Mouse (Mus musculus) forebrain, postnatal 0 days (tissue): ENCODE data around the gene Arhgef18. TPM values are rescaled to one million over a fixed set of nuclear protein-coding genes. Genes with fewer than 3 reads are reported as not detected.

Experiments used
- ATAC-seq: fragments of 200-750 bp; cut with Nextera tagmentation; 2 replicates; pipeline ENCODE4 v1.8.0; 2017; ENCODE audit warnings: mild to moderate bottlenecking, moderate library complexity
- DNase-seq: peaks from one replicate; pipeline ENCODE4 v3.0.0-alpha.2; 2015
- H3K27ac ChIP-seq: fragments of 300-500 bp; sonication (generic); 2 replicates; pipeline ENCODE4 v1.5.1; 2014; ENCODE audit warnings: low read depth, mild to moderate bottlenecking, antibody characterized with exemption, low read length, moderate library complexity, mixed read lengths
- H3K27me3 ChIP-seq: fragments of 300-500 bp; sonication (generic); 2 replicates; pipeline ENCODE4 v1.6.1; 2014; ENCODE audit warnings: mild to moderate bottlenecking, low read length, mixed read lengths; ENCODE audit not compliant: insufficient read depth
- H3K36me3 ChIP-seq: fragments of 300-500 bp; sonication (generic); 2 replicates; pipeline ENCODE4 v1.6.1; 2014; ENCODE audit warnings: mild to moderate bottlenecking, moderate library complexity; ENCODE audit not compliant: insufficient read depth
- H3K4me1 ChIP-seq: fragments of 300-500 bp; sonication (generic); 2 replicates; pipeline ENCODE4 v1.6.1; 2014; ENCODE audit warnings: antibody characterized with exemption; ENCODE audit not compliant: insufficient read depth
- H3K4me2 ChIP-seq: fragments of 300-500 bp; sonication (generic); 2 replicates; pipeline ENCODE4 v1.6.1; 2014; ENCODE audit warnings: low read depth, mild to moderate bottlenecking, moderate library complexity
- H3K4me3 ChIP-seq: fragments of 300-500 bp; sonication (generic); 2 replicates; pipeline ENCODE4 v1.5.1; 2014; ENCODE audit warnings: low read depth, low read length, mixed read lengths
- H3K9ac ChIP-seq: fragments of 300-500 bp; sonication (generic); 2 replicates; pipeline ENCODE4 v1.6.1; 2014; ENCODE audit warnings: mild to moderate bottlenecking
- H3K9me3 ChIP-seq: fragments of 300-500 bp; sonication (generic); 2 replicates; pipeline ENCODE4 v1.6.1; 2016; ENCODE audit warnings: low read length
- CTCF ChIP-seq: sonication (generic); IDR thresholded peaks from 2 replicates; pipeline ENCODE4 v1.5.1; 2016; ENCODE audit warnings: antibody characterized with exemption, control low read depth, low read depth
- WGBS: fragments of 180-500 bp; shearing (Covaris S2); extraction: QIAGEN DNeasy Blood & Tissue Kit; methylation state at CpG from one replicate; pipeline ENCODE4 v1.1.7; 2014; 5-methylcytosine and 5-hydroxymethylcytosine counted together
- polyA plus RNA-seq: library from polyadenylated mRNA; unstranded; fragments of >200 nt; fragmentation: Nextera tagmentation; extraction: Ambion mirVana; gene quantifications from 2 replicates; pipeline ENCODE4 v1.2.1, GENCODE M21; 2015
- total RNA-seq: library from RNA; depleted of rRNA; stranded (reverse); fragments of >200 nt; gene quantifications from 2 replicates; pipeline ENCODE4 v1.2.3, GENCODE M21; 2014

Arhgef18 gene
- total and polyA plus RNA-seq, 2 experiments from 2014 or later = 6.8 to 41.6 TPM

DNA sequence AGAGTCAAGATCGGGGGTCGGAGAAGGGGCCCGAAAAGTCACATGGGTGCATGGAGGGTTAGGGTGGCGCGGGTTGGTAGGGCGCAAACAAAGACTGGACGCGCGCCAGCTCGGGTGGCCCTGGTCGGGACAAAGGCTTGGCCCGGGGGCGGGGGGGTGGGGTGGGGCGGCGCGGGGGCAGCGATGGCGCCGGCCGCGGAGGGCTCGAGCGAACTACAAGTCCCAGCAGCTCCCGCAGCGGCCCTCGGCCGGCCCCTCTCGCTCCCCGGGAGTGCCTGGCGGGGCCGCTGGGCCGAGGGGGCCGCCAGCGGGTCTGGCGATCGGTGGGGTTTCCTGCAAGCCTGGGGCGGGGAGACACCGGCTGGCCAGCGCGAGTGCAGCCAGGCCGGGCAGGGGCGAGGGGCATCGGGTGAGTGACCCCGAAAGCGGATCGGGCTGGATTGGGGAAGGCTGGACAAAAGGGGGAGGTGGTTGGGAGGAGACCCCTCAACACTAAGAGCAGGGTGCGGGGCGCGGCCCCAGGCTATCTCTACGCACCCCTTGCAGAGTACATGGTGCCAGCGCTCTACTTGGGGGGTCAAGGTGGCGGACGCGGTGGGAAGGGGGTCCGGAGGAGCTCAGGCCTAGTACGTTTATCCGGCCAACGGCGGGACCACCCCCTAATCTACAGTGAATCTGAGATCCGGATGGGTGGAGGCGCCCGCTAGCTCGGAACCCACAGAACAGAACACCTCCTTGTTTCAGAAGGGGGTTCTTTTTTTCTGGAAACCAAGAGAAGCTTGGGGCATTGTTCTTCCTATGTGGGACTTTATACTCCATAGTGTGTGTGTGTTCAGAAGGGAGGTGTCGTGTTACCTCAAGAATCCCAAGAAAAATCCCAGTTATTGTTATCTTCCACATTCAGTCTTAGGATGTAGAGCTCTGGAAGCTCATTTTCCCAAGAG lies 100.4 kb downstream of the Arhgef18 start, which contains the start of gene Zfp358:
Zfp358 (plus strand) TSS at position 238 of the 944 bp plus-strand sequence.
- Histone ChIP-seq H3K4me2 (peak within 1 kb of the TSS; percentile 55), H3K9me3 (no peaks in the 10 kb centered on the region), H3K27ac (peak within 1 kb of the TSS; percentile 98), H3K4me1 (0 out of 2 replicates have a peak, but pooled peaks cover 4% of the 10 kb centered on the region), H3K4me3 (peak within 1 kb of the TSS; percentile 93), H3K27me3 (no peaks in the 10 kb centered on the region), H3K9ac (peak within 1 kb of the TSS; percentile 98), H3K36me3 (peaks cover 23% of the 10 kb centered on the region)
- peak; percentile 87 for DNase-seq
- 2% methylated on average over 61 of the region's 64 CpGs for WGBS
- TF ChIP-seq CTCF = no peak
- ATAC-seq = peak; percentile 94

- DNase-seq (no peak), ATAC-seq (peak; percentile 2; the same call in 1 of the 2 replicates)
Measured at GRCm38 (mm10) chr8:3493845-3494208, 101.0 kb downstream of the Arhgef18 start.

DNA sequence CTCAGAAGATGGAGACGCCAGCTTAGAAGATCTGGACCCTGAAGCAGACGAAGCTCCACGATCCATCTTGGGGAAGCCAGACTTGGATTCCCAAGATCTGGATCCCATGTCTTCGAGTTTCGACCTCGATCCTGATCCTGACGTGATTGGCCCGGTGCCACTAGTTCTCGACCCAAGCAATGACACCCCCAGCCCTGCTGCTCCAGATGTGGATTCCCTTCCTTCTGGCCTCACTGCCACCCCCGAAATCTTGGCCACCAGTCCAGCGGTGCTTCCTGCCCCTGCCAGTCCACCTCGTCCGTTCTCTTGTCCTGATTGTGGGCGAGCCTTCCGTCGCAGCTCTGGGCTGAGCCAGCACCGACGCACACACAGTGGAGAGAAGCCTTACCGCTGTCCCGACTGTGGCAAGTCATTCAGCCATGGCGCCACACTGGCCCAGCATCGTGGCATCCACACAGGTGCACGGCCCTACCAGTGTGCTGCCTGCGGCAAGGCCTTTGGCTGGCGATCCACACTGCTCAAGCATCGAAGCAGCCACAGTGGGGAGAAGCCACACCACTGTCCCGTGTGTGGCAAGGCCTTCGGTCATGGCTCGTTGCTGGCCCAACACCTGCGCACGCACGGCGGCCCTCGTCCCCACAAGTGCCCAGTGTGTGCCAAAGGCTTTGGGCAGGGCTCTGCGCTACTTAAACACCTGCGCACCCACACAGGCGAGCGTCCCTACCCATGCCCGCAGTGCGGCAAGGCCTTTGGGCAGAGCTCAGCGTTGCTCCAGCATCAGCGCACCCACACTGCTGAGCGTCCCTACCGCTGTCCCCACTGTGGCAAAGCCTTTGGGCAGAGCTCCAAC lies 103.0 kb downstream of the Arhgef18 start:
- TF ChIP-seq CTCF = no peak
- Histone ChIP-seq H3K9ac (no peak overlapping the region), H3K4me2 (no peak overlapping the region), H3K27ac (no peak overlapping the region), H3K9me3 (no peaks in the 10 kb centered on the region), H3K36me3 (peaks cover 23% of the 10 kb centered on the region), H3K27me3 (no peaks in the 10 kb centered on the region), H3K4me1 (peaks cover 5% of the 10 kb centered on the region; the same call in 1 of the 2 replicates), H3K4me3 (no peak overlapping the region)
- 97% methylated on average over 44 of the region's 44 CpGs for WGBS
- ATAC-seq = no peak
- no peak for DNase-seq

More at GRCm38 (mm10) chr8:3493845-3494208, 101.0 kb downstream of the Arhgef18 start:
- peak overlapping the region; percentile 98 for H3K27ac ChIP-seq
- H3K36me3 ChIP-seq = peaks cover 23% of the 10 kb centered on the region
- WGBS = 28% methylated on average over 6 of the region's 6 CpGs
- H3K9me3 ChIP-seq = no peaks in the 10 kb centered on the region
- H3K4me3 ChIP-seq = peak overlapping the region; percentile 93
- peak overlapping the region; percentile 98 for H3K9ac ChIP-seq
- peak overlapping the region; percentile 55 for H3K4me2 ChIP-seq
- no peaks in the 10 kb centered on the region for H3K27me3 ChIP-seq
- 0 out of 2 replicates have a peak, but pooled peaks cover 4% of the 10 kb centered on the region for H3K4me1 ChIP-seq
- no peak for TF ChIP-seq CTCF

GRCm38 (mm10) chr8:3496428-3496748 lies 103.6 kb downstream of the Arhgef18 start:
- Histone ChIP-seq H3K27me3 (no peaks in the 10 kb centered on the region), H3K9me3 (no peaks in the 10 kb centered on the region), H3K9ac (no peak overlapping the region), H3K4me2 (no peak overlapping the region), H3K4me3 (no peak overlapping the region), H3K4me1 (peaks cover 11% of the 10 kb centered on the region), H3K27ac (no peak overlapping the region), H3K36me3 (peaks cover 23% of the 10 kb centered on the region)
- WGBS = 90% methylated on average over 15 of the region's 15 CpGs
- no peak for TF ChIP-seq CTCF
- ATAC-seq = no peak
- DNase-seq = no peak

GRCm38 (mm10) chr8:3498583-3498982 lies 105.8 kb downstream of the Arhgef18 start:
- H3K36me3 ChIP-seq = peaks cover 23% of the 10 kb centered on the region
- DNase-seq (no peak), ATAC-seq (no peak)
- no peaks in the 10 kb centered on the region for H3K9me3 ChIP-seq
- H3K4me3 ChIP-seq = no peak overlapping the region
- TF ChIP-seq CTCF = no peak
- no peak overlapping the region for H3K9ac ChIP-seq
- peaks cover 8% of the 10 kb centered on the region for H3K4me1 ChIP-seq
- no peak overlapping the region for H3K27ac ChIP-seq
- H3K4me2 ChIP-seq = no peak overlapping the region
- 86% methylated on average over 3 of the region's 3 CpGs for WGBS
- H3K27me3 ChIP-seq = no peaks in the 10 kb centered on the region

DNA sequence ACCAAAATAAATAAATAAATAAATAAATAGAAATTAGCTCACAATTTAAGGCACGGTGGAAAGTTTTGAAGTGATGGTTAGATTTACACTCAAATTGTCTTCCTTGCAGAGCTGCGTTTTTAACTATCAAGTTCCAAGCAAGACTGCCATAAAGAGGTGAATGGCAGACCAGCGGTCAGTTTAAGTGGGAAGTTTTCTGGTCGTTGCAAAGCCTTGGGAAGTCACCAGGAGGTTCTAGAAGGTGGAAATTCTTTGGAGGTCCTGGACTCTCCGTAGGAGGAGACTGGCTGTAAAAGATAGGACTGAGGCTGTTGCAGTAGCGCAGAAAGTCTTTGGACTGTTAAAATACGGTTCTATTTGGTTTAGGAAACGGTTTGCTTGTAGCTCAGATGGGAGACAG lies 106.9 kb downstream of the Arhgef18 start:
- Histone ChIP-seq H3K4me3 (peak overlapping the region; percentile 97), H3K4me2 (peak overlapping the region; percentile 82), H3K27ac (peak overlapping the region; percentile 89), H3K36me3 (peaks cover 27% of the 10 kb centered on the region), H3K27me3 (no peaks in the 10 kb centered on the region), H3K9ac (peak overlapping the region; percentile 66), H3K9me3 (no peaks in the 10 kb centered on the region), H3K4me1 (peaks cover 8% of the 10 kb centered on the region)
- ATAC-seq = peak; percentile 47
- no peak for TF ChIP-seq CTCF
- 4% methylated on average over 8 of the region's 8 CpGs for WGBS
- no peak for DNase-seq
